Mouse (Mus musculus) ES-Bruce4 (cell line): Measurements from ENCODE around the gene Snrnp70.

Experiments
- CTCF ChIP-seq: IDR thresholded peaks from one replicate; pipeline ENCODE4 v1.8.1; 2011; ENCODE audit warnings: low read depth, low read length
- EP300 ChIP-seq: IDR thresholded peaks from 2 replicates; pipeline ENCODE4 v1.6.1; 2011; ENCODE audit warnings: low read depth, low read length; ENCODE audit not compliant: insufficient read depth
- POLR2A ChIP-seq: IDR thresholded peaks from one replicate; pipeline ENCODE4 v1.8.1; 2011; ENCODE audit warnings: low read length; ENCODE audit not compliant: insufficient read depth

GRCm38 (mm10) chr7:45356087-45356486 is 39.5 kb downstream of the Snrnp70 start:
- TF ChIP-seq POLR2A (no peak), CTCF (no peak), EP300 (no peak)
